Mouse (Mus musculus): ENCODE data around the gene Fam217a. TPM values are rescaled to one million over a fixed set of nuclear protein-coding genes. Genes with fewer than 3 reads are reported as not detected.
"Not testable (repeated sequence)": the region's sequence is repeated elsewhere in the genome, so short reads cannot be mapped to it uniquely, and the experiment has no call there.

Fam217a gene
- polyA plus RNA-seq (2015; fragmentation: Nextera tagmentation; extraction: Ambion mirVana): 0.75 and 1.6 TPM in 2 replicates

DNA sequence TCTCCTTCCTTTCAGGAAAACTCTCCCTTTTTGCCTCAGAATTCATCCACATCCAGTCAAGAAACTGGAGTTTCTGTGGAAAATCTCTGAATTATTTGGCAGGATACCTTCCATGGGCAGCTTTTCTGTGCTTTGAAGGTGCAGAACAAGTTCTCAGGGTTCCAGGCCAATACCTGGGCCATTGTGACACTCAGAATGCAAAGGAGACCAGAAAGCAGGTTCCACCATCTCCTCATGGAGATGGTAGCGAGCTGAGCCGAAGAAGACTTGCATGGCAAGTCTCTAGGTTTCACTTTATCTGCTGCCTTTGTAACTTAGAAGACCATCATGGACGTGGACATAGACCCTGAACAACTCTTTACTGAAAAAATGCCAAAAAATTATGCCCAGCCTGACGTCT is at the start of gene Fam217a, which contains the start of gene 4933417A18Rik:
Gene Fam217a, minus strand, starts transcription at position 101 of the 400 bp plus-strand sequence.
Gene 4933417A18Rik, plus strand, starts transcription at position 200 of the 400 bp plus-strand sequence.
- ATAC-seq (ENCODE audit: insufficient number of reproducible peaks, low FRiP score, low TSS enrichment, low read depth): no peak
- Histone ChIP-seq H3K9me3 (replicated peaks) (no peaks in the 10 kb centered on the region), H3K27ac (replicated peaks) (no peak within 1 kb of the TSS), H3K4me2 (replicated peaks) (no peak within 1 kb of the TSS), H3K4me1 (no peaks in the 10 kb centered on the region), H3K36me3 (no peaks in the 10 kb centered on the region), H3K9ac (no peak within 1 kb of the TSS), H3K27me3 (no peaks in the 10 kb centered on the region), H3K4me3 (replicated peaks) (no peak within 1 kb of the TSS)
- 73% methylated on average over 4 of the region's 4 CpGs for WGBS

- H3K9ac ChIP-seq: no peak overlapping the region
- no peaks in the 10 kb centered on the region for H3K9me3 ChIP-seq (replicated peaks)
- H3K36me3 ChIP-seq: peaks cover 20% of the 10 kb centered on the region
- H3K27me3 ChIP-seq: no peaks in the 10 kb centered on the region
- no peak for ATAC-seq (ENCODE audit: insufficient number of reproducible peaks, low FRiP score, low TSS enrichment, low read depth)
- H3K4me1 ChIP-seq: no peaks in the 10 kb centered on the region
- WGBS: 37% methylated on average over 1 of the region's 1 CpGs
- no peak overlapping the region for H3K4me2 ChIP-seq (replicated peaks)
- no peak overlapping the region for H3K4me3 ChIP-seq (replicated peaks)
- H3K27ac ChIP-seq (replicated peaks): no peak overlapping the region
These were observed 49.7 kb upstream of the Fam217a start for GRCm38 (mm10) chr13:34973770-34974169.

DNA sequence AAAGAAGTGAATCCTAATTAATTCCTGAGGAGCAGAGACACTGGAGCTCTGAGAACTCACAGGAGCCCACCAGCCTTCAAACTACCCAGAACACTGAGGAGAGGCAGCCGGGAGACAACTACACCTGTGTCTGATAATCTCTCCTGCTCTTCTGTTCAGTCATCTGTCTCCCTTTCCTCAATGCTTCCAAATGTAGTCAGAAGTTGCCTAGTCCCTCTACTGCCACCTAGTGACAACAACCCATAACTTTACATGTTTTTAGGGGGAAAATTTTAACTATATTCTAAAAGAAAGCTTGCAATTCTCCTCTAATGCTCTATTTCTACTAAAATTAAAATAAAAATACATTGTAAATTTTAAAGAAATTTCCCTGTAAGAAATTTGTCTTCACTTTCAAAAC is 49.0 kb upstream of the Fam217a start:
- H3K9ac ChIP-seq: no peak overlapping the region
- H3K27ac ChIP-seq (replicated peaks): no peak overlapping the region
- H3K9me3 ChIP-seq (replicated peaks): no peaks in the 10 kb centered on the region
- no peaks in the 10 kb centered on the region for H3K4me1 ChIP-seq
- peaks cover 14% of the 10 kb centered on the region for H3K36me3 ChIP-seq
- no peak overlapping the region for H3K4me3 ChIP-seq (replicated peaks)
- H3K27me3 ChIP-seq: no peaks in the 10 kb centered on the region
- H3K4me2 ChIP-seq (replicated peaks): no peak overlapping the region
- WGBS: 5% methylated on average over 1 of the region's 1 CpGs
- ATAC-seq (ENCODE audit: insufficient number of reproducible peaks, low FRiP score, low TSS enrichment, low read depth): no peak

DNA sequence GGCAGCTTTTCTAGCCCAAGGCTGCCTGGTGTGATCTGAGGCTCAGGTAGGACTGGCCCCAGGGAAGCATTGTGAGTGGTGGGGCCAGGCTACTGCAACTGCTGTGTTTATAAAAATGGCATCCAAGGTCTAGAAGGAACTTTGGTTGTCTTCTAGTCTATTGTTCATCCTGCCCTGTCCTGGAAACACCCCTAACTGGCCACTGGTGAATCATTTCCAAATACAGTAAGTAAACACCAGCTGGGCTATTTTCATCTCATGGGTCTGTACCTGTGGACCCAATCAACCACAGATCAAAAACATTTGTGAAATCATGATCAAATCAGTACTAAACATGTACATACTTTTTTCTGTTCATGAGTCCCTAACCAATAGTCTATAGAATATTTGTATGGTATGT is 48.3 kb upstream of the Fam217a start:
- H3K9me3 ChIP-seq (replicated peaks); H3K9ac ChIP-seq; H3K4me2 ChIP-seq (replicated peaks); H3K36me3 ChIP-seq; ATAC-seq (ENCODE audit: insufficient number of reproducible peaks, low FRiP score, low TSS enrichment, low read depth); H3K4me3 ChIP-seq (replicated peaks); H3K4me1 ChIP-seq; H3K27ac ChIP-seq (replicated peaks); H3K27me3 ChIP-seq: not testable (repeated sequence)

DNA sequence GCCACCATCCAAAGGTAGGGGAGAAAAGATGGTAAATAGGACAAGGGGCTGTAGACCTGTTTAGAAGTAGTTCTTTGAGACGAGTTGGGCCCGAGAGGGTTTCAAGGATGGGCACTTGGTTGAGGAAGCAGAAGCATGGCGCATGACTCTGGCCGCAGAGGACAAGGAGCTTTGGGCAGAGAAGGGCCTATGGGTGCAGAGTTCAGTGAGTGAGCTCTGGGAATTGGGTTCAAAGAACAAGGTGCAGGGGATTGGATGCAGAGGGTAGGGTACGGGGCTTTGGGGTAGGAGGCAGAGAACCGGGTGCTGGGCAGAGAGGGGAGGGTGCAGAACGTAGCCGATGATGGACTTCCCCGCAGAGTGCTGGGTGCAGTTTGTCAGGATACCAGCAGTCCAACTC is 41.5 kb upstream of the Fam217a start:
- WGBS: 63% methylated on average over 9 of the region's 9 CpGs
- not testable (repeated sequence) for H3K9ac ChIP-seq; H3K4me1 ChIP-seq; H3K9me3 ChIP-seq (replicated peaks); H3K4me2 ChIP-seq (replicated peaks); H3K4me3 ChIP-seq (replicated peaks); ATAC-seq (ENCODE audit: insufficient number of reproducible peaks, low FRiP score, low TSS enrichment, low read depth); H3K27ac ChIP-seq (replicated peaks); H3K36me3 ChIP-seq
- H3K27me3 ChIP-seq: peaks cover 10% of the 10 kb centered on the region

DNA sequence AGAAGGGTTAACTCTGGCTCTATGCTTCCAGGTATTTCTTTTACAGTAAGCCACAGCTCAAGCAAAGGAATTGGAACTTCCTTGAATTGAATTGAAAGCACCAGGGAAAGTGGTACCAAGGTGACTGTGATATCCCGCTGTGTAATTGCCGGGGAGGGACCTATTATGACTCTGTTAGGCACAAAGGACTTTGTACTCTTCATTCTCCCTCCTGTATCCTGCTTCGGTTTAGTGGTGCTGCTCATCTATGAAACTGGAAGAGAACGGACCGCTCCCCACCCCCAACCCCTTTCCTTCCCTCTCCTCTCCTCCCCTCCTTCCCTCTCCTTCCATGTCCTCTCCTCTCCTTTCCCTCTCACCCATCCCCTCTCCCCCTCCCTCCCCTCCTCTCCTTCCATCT is 40.8 kb upstream of the Fam217a start:
- no peaks in the 10 kb centered on the region for H3K9me3 ChIP-seq (replicated peaks)
- H3K36me3 ChIP-seq: no peaks in the 10 kb centered on the region
- H3K4me3 ChIP-seq (replicated peaks): peak overlapping the region; percentile 46
- 0 out of 2 replicates have a peak, but pooled peaks cover 4% of the 10 kb centered on the region for H3K4me1 ChIP-seq
- H3K9ac ChIP-seq: no peak overlapping the region
- H3K4me2 ChIP-seq (replicated peaks): peak overlapping the region; percentile 69
- no peak for ATAC-seq (ENCODE audit: insufficient number of reproducible peaks, low FRiP score, low TSS enrichment, low read depth)
- no peak overlapping the region for H3K27ac ChIP-seq (replicated peaks)
- H3K27me3 ChIP-seq: peaks cover 10% of the 10 kb centered on the region
- WGBS: 9% methylated on average over 5 of the region's 5 CpGs

GRCm38 (mm10) chr13:34964419-34964818 is 40.3 kb upstream of the Fam217a start:
- ATAC-seq (ENCODE audit: insufficient number of reproducible peaks, low FRiP score, low TSS enrichment, low read depth): no peak
- 3% methylated on average over 14 of the region's 14 CpGs for WGBS
- no peaks in the 10 kb centered on the region for H3K36me3 ChIP-seq
- peaks cover 10% of the 10 kb centered on the region for H3K27me3 ChIP-seq
- 0 out of 2 replicates have a peak overlapping the region, but pooled peaks have one; percentile 12 for H3K9ac ChIP-seq
- no peaks in the 10 kb centered on the region for H3K9me3 ChIP-seq (replicated peaks)
- peak overlapping the region; percentile 69 for H3K4me2 ChIP-seq (replicated peaks)
- H3K27ac ChIP-seq (replicated peaks): no peak overlapping the region
- 0 out of 2 replicates have a peak, but pooled peaks cover 4% of the 10 kb centered on the region for H3K4me1 ChIP-seq
- peak overlapping the region; percentile 46 for H3K4me3 ChIP-seq (replicated peaks)

- Histone ChIP-seq H3K9me3 (replicated peaks) (no peaks in the 10 kb centered on the region), H3K4me1 (0 out of 2 replicates have a peak, but pooled peaks cover 4% of the 10 kb centered on the region), H3K4me3 (replicated peaks) (peak within 1 kb of the TSS; percentile 46), H3K9ac (peak within 1 kb of the TSS; percentile 18; the same call in 1 of the 2 replicates), H3K27me3 (peaks cover 10% of the 10 kb centered on the region), H3K27ac (replicated peaks) (no peak within 1 kb of the TSS), H3K36me3 (no peaks in the 10 kb centered on the region), H3K4me2 (replicated peaks) (peak within 1 kb of the TSS; percentile 69)
- WGBS: 2% methylated on average over 32 of the region's 32 CpGs
- ATAC-seq (ENCODE audit: insufficient number of reproducible peaks, low FRiP score, low TSS enrichment, low read depth): peak; percentile 70
These were observed 39.6 kb upstream of the Fam217a start, which contains the start of gene Eci3 for GRCm38 (mm10) chr13:34963511-34964397. Gene Eci3 (minus strand): TSS chr13:34963810.

DNA sequence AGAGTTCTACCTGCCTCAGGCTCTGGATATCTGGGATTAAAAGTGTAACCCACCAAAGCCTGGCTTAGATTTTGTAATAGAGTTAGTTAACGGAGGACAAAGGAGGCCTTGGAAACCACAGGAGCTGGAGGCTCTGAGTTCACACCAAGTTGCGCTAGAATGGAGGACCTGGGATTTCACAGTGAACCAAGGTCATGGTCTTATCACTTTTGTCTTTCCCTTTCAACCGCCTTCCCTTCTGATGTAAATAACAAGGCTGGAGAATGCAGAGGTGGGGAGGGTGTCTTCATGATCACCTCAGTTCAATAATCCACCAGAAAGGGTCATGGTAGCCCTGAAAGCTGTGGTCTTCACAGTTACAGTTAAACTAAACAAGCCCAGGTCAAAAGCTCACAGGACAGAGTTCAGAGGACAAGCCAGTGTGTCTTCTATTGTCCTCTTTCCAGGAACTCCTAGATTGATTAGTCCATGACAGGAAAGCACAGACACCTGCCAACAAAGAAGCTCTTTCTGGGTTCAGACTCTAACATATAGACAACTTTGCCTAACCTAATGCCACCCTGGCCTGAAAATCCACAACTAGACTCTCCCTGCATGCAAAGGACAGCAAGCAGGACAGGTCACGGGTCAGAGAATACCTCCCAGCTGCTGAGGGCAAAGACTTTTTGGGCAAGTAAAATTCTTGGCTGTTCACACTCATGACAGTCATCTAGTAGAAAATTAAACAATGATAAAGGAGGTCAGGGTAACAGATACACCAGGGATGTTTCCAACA is 37.1 kb upstream of the Fam217a start:
- Histone ChIP-seq H3K27me3 (peaks cover 10% of the 10 kb centered on the region), H3K4me3 (replicated peaks) (no peak overlapping the region), H3K36me3 (no peaks in the 10 kb centered on the region), H3K9me3 (replicated peaks) (no peaks in the 10 kb centered on the region), H3K4me1 (0 out of 2 replicates have a peak, but pooled peaks cover 4% of the 10 kb centered on the region), H3K27ac (replicated peaks) (no peak overlapping the region), H3K9ac (no peak overlapping the region), H3K4me2 (replicated peaks) (no peak overlapping the region)
- no peak for ATAC-seq (ENCODE audit: insufficient number of reproducible peaks, low FRiP score, low TSS enrichment, low read depth)
- WGBS: 80% methylated on average over 4 of the region's 4 CpGs

- H3K27ac ChIP-seq (replicated peaks); H3K4me3 ChIP-seq (replicated peaks): not testable (repeated sequence)
- 82% methylated on average over 3 of the region's 3 CpGs for WGBS
These were observed 34.0 kb upstream of the Fam217a start for GRCm38 (mm10) chr13:34958158-34958557.

GRCm38 (mm10) chr13:34956901-34957300 is 32.8 kb upstream of the Fam217a start:
- Histone ChIP-seq H3K4me3 (replicated peaks) (no peak overlapping the region), H3K27ac (replicated peaks) (no peak overlapping the region), H3K27me3 (no peaks in the 10 kb centered on the region), H3K4me2 (replicated peaks) (no peak overlapping the region), H3K36me3 (no peaks in the 10 kb centered on the region), H3K4me1 (no peaks in the 10 kb centered on the region), H3K9ac (no peak overlapping the region), H3K9me3 (replicated peaks) (no peaks in the 10 kb centered on the region)
- ATAC-seq (ENCODE audit: insufficient number of reproducible peaks, low FRiP score, low TSS enrichment, low read depth): no peak
- WGBS: 74% methylated on average over 4 of the region's 4 CpGs

More at GRCm38 (mm10) chr13:34958158-34958557, 34.0 kb upstream of the Fam217a start:
- ATAC-seq (ENCODE audit: insufficient number of reproducible peaks, low FRiP score, low TSS enrichment, low read depth); H3K4me2 ChIP-seq (replicated peaks); H3K36me3 ChIP-seq; H3K4me1 ChIP-seq; H3K9me3 ChIP-seq (replicated peaks); H3K27me3 ChIP-seq; H3K9ac ChIP-seq: not testable (repeated sequence)

Measured in embryonic facial prominence, embryonic 15.5 days (tissue).